Mouse (Mus musculus): Measurements from ENCODE around the gene Prg4. TPM values are rescaled to one million over a fixed set of nuclear protein-coding genes. Genes with fewer than 3 reads are reported as not detected.

The Prg4 gene
- polyA plus RNA-seq, 2 experiments from 2014 or later = 15.8 to 17.7 TPM

DNA sequence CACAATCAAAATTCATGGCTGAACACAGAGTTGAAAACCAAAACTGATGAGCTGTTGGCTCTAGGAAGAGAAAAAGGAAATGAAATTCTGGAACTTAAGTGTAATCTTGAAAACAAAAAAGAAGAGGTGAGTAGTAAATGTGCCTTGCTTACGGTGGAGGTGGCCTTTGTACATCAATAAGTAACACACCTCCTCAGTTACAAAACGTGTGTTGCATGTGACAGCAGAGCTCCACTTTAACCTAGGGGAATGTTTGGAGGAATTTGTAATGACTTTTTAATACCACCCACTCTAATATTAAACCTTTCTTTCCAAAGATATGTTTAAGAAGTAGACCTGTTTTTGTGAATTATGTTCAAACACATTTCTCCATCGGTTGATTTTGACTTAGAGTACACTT, 62.1 kb downstream of the Prg4 start:
- no peak for ATAC-seq

Other genes with a start within 250 kb of the Prg4 start
- gene Pdc, start 146.7 kb downstream of the Prg4 start, polyA plus RNA-seq (2017; shearing (Covaris generic)) = not detected
- 100 to 1,000 TPM; 194 to 195 TPM for gene Tpr, start 73.3 kb downstream of the Prg4 start, polyA plus RNA-seq (2017; shearing (Covaris generic))
- 10 to 100 TPM; 33.8 to 35.0 TPM for gene Odr4, start 73.1 kb downstream of the Prg4 start, polyA plus RNA-seq (2017; shearing (Covaris generic))